Mouse (Mus musculus): ENCODE data around the gene Rab25. TPM values are rescaled to one million over a fixed set of nuclear protein-coding genes. Genes with fewer than 3 reads are reported as not detected.

Gene Rab25
- polyA plus RNA-seq, 1 experiment from 2014 or later: 0.86 TPM

DNA sequence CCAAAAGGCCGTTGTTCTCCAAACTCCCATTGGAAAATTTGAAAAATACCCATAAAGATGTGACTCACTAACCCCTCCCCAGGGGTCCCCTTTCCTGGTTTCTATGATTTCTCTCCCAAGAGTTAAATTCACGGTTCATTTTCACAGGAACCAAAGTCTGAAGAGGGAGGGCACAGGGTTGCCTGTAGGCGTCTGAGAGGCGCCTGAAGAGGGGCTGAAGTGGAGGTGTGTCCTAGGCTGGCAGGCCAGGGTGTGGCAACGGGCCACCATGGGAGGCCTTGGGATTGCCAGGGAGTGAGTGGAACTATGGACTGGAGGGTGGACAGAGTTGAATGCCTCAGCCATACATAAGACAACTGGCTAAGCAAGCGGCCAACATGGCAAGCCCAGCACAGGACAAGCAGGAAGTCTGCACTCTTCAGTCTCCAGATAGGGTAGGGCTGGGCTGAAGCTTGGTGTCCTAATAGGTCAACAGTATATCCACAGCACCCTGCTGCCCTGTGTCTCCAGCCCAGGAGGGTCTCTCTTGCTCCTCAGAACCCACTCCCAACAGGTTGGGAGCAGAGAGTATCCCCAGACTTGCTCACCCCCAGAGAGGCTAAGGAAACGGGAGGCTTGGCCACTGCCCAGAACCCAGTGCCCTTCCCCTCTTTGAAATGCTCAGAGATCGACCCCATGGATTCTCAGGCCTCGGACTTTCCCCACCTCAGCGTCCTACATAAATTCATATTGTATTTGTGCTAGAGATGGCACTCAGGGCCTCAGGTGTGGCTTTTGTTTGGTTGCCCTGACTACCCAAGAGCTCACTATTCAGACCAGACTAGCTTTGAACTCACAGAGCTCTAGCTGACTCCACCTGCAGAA, 33.6 kb downstream of the Rab25 start:
- no peak overlapping the region for H3K27ac ChIP-seq (ENCODE audit: low read depth, low read length)
- ATAC-seq (ENCODE audit: low FRiP score): no peak

DNA sequence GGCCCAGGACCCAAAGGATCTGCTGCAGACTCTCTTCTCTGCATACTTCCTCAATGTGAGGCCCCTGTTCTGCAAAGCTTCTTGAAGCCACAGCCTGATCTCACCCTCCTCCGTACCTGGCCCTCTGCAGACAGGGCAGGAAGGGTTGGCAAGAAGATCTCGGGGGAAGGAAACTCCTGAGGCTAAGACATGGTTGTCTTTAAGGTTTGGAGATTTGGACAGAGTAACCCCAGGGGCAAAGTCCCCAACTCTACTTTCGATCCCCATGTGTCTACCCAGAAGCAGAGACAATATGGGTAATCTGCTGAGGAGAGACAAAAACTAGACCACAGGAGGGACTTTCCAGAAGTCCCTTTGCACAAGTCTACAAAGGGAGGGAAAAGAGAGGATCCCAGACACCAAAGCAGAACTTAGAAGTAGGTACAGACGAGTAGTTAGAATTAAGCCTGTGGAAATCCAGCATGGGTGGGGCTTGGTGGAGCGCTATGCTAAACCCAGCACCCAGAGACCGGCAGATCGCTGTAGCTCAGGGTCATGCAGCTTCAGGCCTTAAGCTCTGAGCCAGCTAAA, 34.5 kb downstream of the Rab25 start:
- Histone ChIP-seq H3K27ac (ENCODE audit: low read depth, low read length) (no peak overlapping the region), H3K9me3 (ENCODE audit: control insufficient read depth, low read length) (no peaks in the 10 kb centered on the region), H3K4me1 (ENCODE audit: control insufficient read depth, insufficient read depth, low read length) (peaks cover 21% of the 10 kb centered on the region), H3K4me2 (no peak overlapping the region), H3K36me3 (ENCODE audit: control insufficient read depth, insufficient read depth, low read length) (no peaks in the 10 kb centered on the region), H3K9ac (ENCODE audit: low read length) (no peak overlapping the region), H3K4me3 (ENCODE audit: low read depth, low read length) (no peak overlapping the region), H3K27me3 (ENCODE audit: control insufficient read depth, insufficient read depth, low read length) (no peaks in the 10 kb centered on the region)
- DNase-seq (ENCODE audit: low spot score, missing footprints) (no peak), ATAC-seq (ENCODE audit: low FRiP score) (no peak)
- WGBS: 80% methylated on average over 7 of the region's 7 CpGs

More for the DNA sequence above, 33.6 kb downstream of the Rab25 start:
- WGBS: 82% methylated on average over 10 of the region's 10 CpGs
- Histone ChIP-seq H3K9ac (ENCODE audit: low read length) (no peak overlapping the region), H3K4me2 (no peak overlapping the region), H3K27me3 (ENCODE audit: control insufficient read depth, insufficient read depth, low read length) (no peaks in the 10 kb centered on the region), H3K36me3 (ENCODE audit: control insufficient read depth, insufficient read depth, low read length) (no peaks in the 10 kb centered on the region), H3K4me3 (ENCODE audit: low read depth, low read length) (no peak overlapping the region), H3K9me3 (ENCODE audit: control insufficient read depth, low read length) (no peaks in the 10 kb centered on the region), H3K4me1 (ENCODE audit: control insufficient read depth, insufficient read depth, low read length) (peaks cover 19% of the 10 kb centered on the region)
- no peak for DNase-seq (ENCODE audit: low spot score, missing footprints)

DNA sequence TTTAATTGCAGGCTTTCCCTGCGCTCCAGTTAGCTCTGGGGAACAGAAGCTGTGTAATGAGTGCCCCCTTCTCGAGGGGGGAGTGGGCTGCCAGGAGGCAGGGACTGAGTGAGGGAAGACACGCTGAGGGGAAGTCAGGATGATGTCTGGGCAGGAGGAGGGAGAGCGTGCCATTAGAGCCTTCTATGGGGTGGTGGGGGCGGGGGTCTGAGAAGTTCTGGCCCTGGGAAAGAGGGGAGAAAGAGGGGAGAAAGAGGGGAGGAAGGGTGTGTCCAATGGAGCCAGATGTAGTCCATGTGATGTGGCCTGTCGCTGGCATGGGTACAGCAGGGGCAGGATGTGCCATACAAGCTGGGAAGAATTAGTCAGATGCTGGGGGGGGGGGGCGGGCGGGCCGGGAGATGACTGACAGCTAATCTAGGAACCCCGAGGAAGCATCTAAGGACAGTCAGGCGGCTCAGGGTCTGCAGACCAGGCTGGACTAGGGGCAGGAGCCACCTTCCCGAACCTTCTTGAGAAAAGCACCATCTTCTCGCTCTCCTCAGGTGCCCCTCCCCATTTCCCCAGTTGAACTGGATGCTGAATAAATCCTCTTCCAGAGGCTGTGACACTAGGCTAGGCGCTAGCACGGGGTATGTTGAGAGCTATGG, 35.1 kb downstream of the Rab25 start:
- Histone ChIP-seq H3K9ac (ENCODE audit: low read length) (no peak overlapping the region), H3K4me2 (no peak overlapping the region)

DNA sequence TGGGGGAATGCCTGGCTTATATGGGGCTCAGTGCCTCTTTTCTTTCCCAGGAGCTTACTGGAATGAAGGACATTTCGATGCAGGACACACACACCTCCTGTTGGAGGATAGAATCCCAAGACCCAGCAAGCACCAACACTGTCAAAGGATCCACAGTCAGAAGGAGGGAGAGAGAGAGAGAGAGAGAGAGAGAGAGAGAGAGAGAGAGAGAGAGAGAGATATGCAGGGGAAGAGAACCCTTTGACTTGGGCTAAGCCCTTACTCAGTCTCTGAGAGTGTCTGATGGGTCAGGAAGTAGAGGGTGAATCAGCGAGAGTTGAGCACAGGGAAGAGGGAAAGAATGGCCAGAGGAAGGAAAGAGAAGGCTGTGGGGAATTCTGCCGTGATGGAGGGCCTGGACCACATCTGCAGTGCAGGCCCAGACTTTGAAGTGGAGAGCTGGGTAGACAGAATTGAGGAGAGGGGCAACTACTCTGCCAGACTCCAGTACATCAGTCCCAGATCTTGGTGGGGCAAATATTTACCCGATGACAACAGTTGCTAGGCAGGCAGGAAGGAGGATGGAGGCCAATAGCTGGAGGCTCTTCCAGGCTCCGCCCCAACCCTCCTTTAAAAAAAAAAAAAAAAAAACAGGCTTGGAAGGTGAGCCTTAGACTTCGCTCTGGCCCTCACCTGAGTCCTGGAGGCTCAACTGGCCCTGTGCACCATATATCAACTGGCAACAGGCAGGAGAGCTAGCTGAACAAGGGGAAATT, 35.8 kb downstream of the Rab25 start:
- Histone ChIP-seq H3K9ac (ENCODE audit: low read length) (peak overlapping the region; percentile 33), H3K27me3 (ENCODE audit: control insufficient read depth, insufficient read depth, low read length) (no peaks in the 10 kb centered on the region), H3K36me3 (ENCODE audit: control insufficient read depth, insufficient read depth, low read length) (no peaks in the 10 kb centered on the region), H3K4me3 (ENCODE audit: low read depth, low read length) (no peak overlapping the region), H3K4me2 (no peak overlapping the region), H3K9me3 (ENCODE audit: control insufficient read depth, low read length) (no peaks in the 10 kb centered on the region), H3K4me1 (ENCODE audit: control insufficient read depth, insufficient read depth, low read length) (peaks cover 21% of the 10 kb centered on the region), H3K27ac (ENCODE audit: low read depth, low read length) (no peak overlapping the region)
- ATAC-seq (ENCODE audit: low FRiP score) (no peak), DNase-seq (ENCODE audit: low spot score, missing footprints) (peak; percentile 82)
- 40% methylated on average over 6 of the region's 6 CpGs for WGBS

More for the DNA sequence above, 35.1 kb downstream of the Rab25 start:
- Histone ChIP-seq H3K4me1 (ENCODE audit: control insufficient read depth, insufficient read depth, low read length) (peaks cover 21% of the 10 kb centered on the region), H3K27ac (ENCODE audit: low read depth, low read length) (no peak overlapping the region), H3K4me3 (ENCODE audit: low read depth, low read length) (no peak overlapping the region), H3K27me3 (ENCODE audit: control insufficient read depth, insufficient read depth, low read length) (no peaks in the 10 kb centered on the region), H3K9me3 (ENCODE audit: control insufficient read depth, low read length) (no peaks in the 10 kb centered on the region), H3K36me3 (ENCODE audit: control insufficient read depth, insufficient read depth, low read length) (no peaks in the 10 kb centered on the region)
- DNase-seq (ENCODE audit: low spot score, missing footprints) (no peak), ATAC-seq (ENCODE audit: low FRiP score) (no peak)
- 54% methylated on average over 12 of the region's 15 CpGs for WGBS

DNA sequence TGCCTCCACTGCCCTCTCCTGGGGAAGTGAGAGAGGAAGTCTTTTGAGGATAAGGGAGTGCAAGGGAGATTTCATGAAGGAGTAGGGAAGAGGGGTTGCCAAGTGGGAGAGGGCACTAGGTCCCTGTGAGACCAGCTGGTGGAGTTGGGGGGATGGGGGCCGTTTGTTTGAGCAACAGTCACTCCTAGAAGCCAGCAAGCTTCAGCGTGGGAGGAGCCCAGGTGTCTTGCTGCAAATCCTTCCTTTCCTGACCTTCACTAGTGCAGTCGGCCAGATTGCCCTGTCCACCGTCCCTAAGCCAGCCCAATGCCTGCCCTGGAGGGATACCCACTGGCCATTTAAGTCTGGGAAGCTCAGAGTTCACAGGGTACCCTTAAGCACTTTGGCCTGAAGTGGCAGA, 36.5 kb downstream of the Rab25 start:
- no peak overlapping the region for H3K27ac ChIP-seq (ENCODE audit: low read depth, low read length)
- 66% methylated on average over 4 of the region's 4 CpGs for WGBS
- ATAC-seq (ENCODE audit: low FRiP score): no peak
- H3K9ac ChIP-seq (ENCODE audit: low read length): no peak overlapping the region
- peaks cover 21% of the 10 kb centered on the region for H3K4me1 ChIP-seq (ENCODE audit: control insufficient read depth, insufficient read depth, low read length)
- peak; percentile 73 for DNase-seq (ENCODE audit: low spot score, missing footprints)
- no peaks in the 10 kb centered on the region for H3K27me3 ChIP-seq (ENCODE audit: control insufficient read depth, insufficient read depth, low read length)
- no peak overlapping the region for H3K4me3 ChIP-seq (ENCODE audit: low read depth, low read length)
- H3K36me3 ChIP-seq (ENCODE audit: control insufficient read depth, insufficient read depth, low read length): no peaks in the 10 kb centered on the region
- no peak overlapping the region for H3K4me2 ChIP-seq
- no peaks in the 10 kb centered on the region for H3K9me3 ChIP-seq (ENCODE audit: control insufficient read depth, low read length)

DNA sequence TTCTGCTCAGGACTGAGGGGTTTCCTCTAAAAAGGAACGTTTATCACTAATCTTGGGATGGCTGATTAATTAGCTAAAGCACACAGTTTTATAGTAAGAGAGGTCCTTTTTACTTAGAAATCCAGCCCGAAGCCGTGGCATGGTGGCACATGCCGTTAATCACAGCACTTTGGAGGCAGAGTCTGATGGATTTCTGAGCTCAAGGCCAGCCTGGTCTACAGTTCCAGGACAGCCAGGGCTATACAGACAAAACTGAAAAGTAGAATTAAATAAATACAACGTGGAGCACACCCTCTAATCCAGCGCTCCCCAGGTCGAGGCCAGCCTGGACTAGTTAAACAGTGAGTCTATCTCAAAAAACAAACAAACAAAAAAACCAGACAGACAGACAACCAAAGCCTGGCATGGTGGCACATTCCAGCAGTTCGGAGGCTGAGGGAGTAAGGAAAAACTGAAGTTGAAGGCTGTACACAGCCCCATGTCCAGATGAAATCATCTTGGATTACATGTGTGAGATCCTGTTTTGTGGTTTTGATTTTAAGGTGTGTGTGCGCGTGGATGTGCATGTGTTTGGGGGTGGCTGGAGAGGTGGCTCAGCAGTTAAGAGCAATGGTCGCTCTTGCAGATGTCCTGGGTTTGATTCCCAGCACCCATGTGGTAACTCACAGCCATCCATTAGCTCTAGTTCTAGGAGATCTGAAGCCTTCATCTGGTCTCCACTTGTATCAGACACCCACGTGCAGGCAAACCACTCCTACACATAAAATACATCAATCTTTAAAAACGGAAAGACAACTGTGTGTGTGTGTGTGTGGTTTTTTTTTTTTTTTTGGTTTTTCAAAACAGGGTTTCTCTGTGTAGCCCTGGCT, 37.4 kb downstream of the Rab25 start:
- Histone ChIP-seq H3K36me3 (ENCODE audit: control insufficient read depth, insufficient read depth, low read length) (no peaks in the 10 kb centered on the region), H3K9ac (ENCODE audit: low read length) (peak overlapping the region; percentile 55), H3K27ac (ENCODE audit: low read depth, low read length) (peak overlapping the region; percentile 76; the same call in 1 of the 2 replicates), H3K4me3 (ENCODE audit: low read depth, low read length) (peak overlapping the region; percentile 25; the same call in 1 of the 2 replicates), H3K4me2 (peak overlapping the region; percentile 48), H3K27me3 (ENCODE audit: control insufficient read depth, insufficient read depth, low read length) (no peaks in the 10 kb centered on the region), H3K9me3 (ENCODE audit: control insufficient read depth, low read length) (no peaks in the 10 kb centered on the region), H3K4me1 (ENCODE audit: control insufficient read depth, insufficient read depth, low read length) (peaks cover 21% of the 10 kb centered on the region)
- no peak for ATAC-seq (ENCODE audit: low FRiP score)
- DNase-seq (ENCODE audit: low spot score, missing footprints): peak; percentile 83
- 59% methylated on average over 13 of the region's 13 CpGs for WGBS

DNA sequence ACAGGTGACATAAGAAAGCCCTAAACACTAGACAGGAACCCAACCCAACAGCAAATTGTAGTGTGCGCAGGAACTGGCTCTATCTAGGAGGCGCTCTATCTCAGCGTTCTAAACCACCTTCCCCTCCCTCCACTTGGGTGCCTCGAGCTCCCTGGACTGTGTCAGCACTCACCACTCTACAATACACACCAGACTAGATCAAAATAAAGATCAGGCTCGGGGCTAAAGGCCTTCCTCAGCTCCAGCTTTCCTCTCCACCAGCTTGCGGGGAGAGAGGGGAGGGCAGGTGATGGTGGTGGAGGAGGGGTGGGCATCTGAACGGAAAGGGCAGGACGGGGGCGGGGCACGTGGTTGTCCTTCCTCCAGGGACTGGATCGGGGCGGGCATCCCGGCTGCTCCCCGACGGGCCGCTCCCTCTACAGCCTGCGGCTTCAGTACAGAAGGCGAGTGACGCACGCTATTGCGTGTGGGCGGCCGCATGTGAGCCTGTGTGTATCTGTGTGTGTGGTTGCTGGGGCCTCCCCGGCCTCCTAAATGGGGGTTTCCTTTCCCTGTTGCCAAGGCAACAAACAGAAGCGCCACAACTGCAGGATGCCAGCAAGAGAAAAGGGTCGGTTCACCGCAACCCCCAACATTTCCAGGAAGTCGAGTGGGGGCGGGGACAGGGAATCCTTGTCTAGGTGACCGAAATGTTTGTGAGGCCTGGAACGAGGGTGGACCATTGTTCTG, 38.2 kb downstream of the Rab25 start, which contains the start of gene Lmna:
TSS of gene Lmna (minus strand) at position 265 of the 729 bp plus-strand sequence.
- Histone ChIP-seq H3K4me2 (peak within 1 kb of the TSS; percentile 48), H3K27ac (ENCODE audit: low read depth, low read length) (peak within 1 kb of the TSS; percentile 76), H3K27me3 (ENCODE audit: control insufficient read depth, insufficient read depth, low read length) (no peaks in the 10 kb centered on the region), H3K9ac (ENCODE audit: low read length) (peak within 1 kb of the TSS; percentile 55), H3K9me3 (ENCODE audit: control insufficient read depth, low read length) (no peaks in the 10 kb centered on the region), H3K4me3 (ENCODE audit: low read depth, low read length) (peak within 1 kb of the TSS; percentile 25), H3K4me1 (ENCODE audit: control insufficient read depth, insufficient read depth, low read length) (peaks cover 21% of the 10 kb centered on the region), H3K36me3 (ENCODE audit: control insufficient read depth, insufficient read depth, low read length) (no peaks in the 10 kb centered on the region)
- peak; percentile 98 for DNase-seq (ENCODE audit: low spot score, missing footprints)
- WGBS: 1% methylated on average over 31 of the region's 31 CpGs
- peak; percentile 96 for ATAC-seq (ENCODE audit: low FRiP score)

Data from midbrain, embryonic 11.5 days (tissue).